Mouse (Mus musculus) kidney, postnatal 0 days (tissue): ENCODE measurements around the gene Msantd4. TPM values are rescaled to one million over a fixed set of nuclear protein-coding genes. Genes with fewer than 3 reads are reported as not detected.
"Not testable (repeated sequence)": the region's sequence is repeated elsewhere in the genome, so short reads cannot be mapped to it uniquely, and the experiment has no call there.

Source experiments
- ATAC-seq: fragments of 200-750 bp; cut with Nextera tagmentation; replicated peaks from 2 replicates; pipeline ENCODE4 v1.8.0; 2017; ENCODE audit warnings: low read depth, moderate number of reproducible peaks, moderate TSS enrichment, moderate library complexity; ENCODE audit not compliant: low FRiP score
- DNase-seq: peaks from one replicate; pipeline ENCODE4 v3.0.0-alpha.2; 2016; ENCODE audit warnings: low spot score
- H3K27ac ChIP-seq: fragments of 300-500 bp; sonication (generic); 2 replicates; pipeline ENCODE4 v1.5.1; 2014; ENCODE audit warnings: mild to moderate bottlenecking
- H3K27me3 ChIP-seq: fragments of 300-500 bp; sonication (generic); 2 replicates; pipeline ENCODE4 v1.6.1; 2014; ENCODE audit warnings: low read length, mixed read lengths; ENCODE audit not compliant: insufficient read depth
- H3K36me3 ChIP-seq: fragments of 300-500 bp; sonication (generic); 2 replicates; pipeline ENCODE4 v1.6.1; 2014; ENCODE audit warnings: low read length, mixed read lengths; ENCODE audit not compliant: insufficient read depth
- H3K4me1 ChIP-seq: fragments of 300-500 bp; sonication (generic); replicated peaks from 2 replicates; pipeline ENCODE4 v1.6.1; 2014; ENCODE audit warnings: antibody characterized with exemption, low read length, mixed read lengths; ENCODE audit not compliant: insufficient read depth
- H3K4me2 ChIP-seq: fragments of 300-500 bp; sonication (generic); 2 replicates; pipeline ENCODE4 v1.6.1; 2014; ENCODE audit warnings: mild to moderate bottlenecking, low read length, moderate library complexity, mixed read lengths
- H3K4me3 ChIP-seq: fragments of 300-500 bp; sonication (generic); replicated peaks from 2 replicates; pipeline ENCODE4 v1.5.1; 2014; ENCODE audit warnings: low read depth, low read length
- H3K9ac ChIP-seq: fragments of 300-500 bp; sonication (generic); 2 replicates; pipeline ENCODE4 v1.6.1; 2014; ENCODE audit warnings: low read depth, low read length
- H3K9me3 ChIP-seq: fragments of 300-500 bp; sonication (generic); replicated peaks from 2 replicates; pipeline ENCODE4 v1.6.1; 2016; ENCODE audit warnings: low read length, inconsistent platforms, mixed read lengths
- CTCF ChIP-seq: IDR thresholded peaks from 2 replicates; pipeline ENCODE4 v1.5.1; 2016; ENCODE audit warnings: antibody characterized with exemption, low read depth, mild to moderate bottlenecking, moderate library complexity
- WGBS: fragments of 180-500 bp; shearing (Covaris S2); extraction: QIAGEN DNeasy Blood & Tissue Kit; methylation state at CpG from one replicate; pipeline ENCODE4 v1.1.7; 2014; 5-methylcytosine and 5-hydroxymethylcytosine counted together
- microRNA-seq: library from miRNA; unstranded; fragments of <30 nt; microRNA quantifications from one replicate; pipeline ENCODE4, GENCODE M21; 2016
- polyA plus RNA-seq: library from polyadenylated mRNA; unstranded; fragments of >200 nt; fragmentation: Nextera tagmentation; extraction: Ambion mirVana; gene quantifications from 2 replicates; pipeline ENCODE4 v1.2.1, GENCODE M21; 2015

The Msantd4 gene
- polyA plus RNA-seq: 46.4 and 47.3 TPM in 2 replicates

DNA sequence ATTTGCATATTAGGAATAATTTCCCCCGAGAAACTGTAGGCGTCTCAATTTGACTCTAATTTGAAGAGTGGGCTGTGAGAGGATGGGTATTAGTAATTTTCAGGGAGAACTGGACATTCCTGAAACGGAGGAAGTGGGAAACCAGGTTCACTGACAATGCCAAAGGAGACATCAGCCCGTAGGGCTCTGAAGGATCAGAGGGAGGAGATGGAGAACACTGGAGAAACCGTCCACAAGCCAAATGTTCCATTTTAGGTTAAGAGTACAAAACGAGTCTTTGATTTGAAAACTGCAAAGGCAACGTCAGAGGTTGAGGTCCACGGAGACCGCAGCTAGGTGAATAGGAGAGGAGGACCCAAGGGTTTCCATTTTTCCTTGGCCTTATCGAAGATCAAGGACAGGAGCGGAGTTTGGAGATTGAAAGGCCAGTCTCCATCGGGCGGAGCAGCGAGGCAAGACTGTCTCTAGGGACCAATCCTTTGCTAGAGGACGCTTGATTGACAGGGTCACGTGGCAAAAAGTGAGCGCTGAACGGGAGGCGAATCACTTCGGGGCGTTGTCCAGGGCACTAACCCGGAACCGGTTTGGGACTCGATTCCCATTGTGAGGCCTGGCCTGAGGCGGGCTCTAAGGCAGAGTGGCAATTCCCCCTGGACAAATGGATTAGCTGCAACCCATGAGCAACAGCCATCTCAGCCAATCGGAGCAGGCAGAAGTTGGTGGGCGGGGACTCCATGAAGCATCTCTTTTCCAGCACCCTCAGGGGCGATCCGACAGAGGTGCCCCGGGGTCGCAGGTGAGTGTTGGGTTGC, at the start of gene Msantd4:
Msantd4 (plus strand) TSS at position 735 of the 812 bp plus-strand sequence.
- DNase-seq (peak; percentile 99), ATAC-seq (peak; percentile 100)
- Histone ChIP-seq H3K4me1 (peaks cover 3% of the 10 kb centered on the region; the same call in 1 of the 2 replicates), H3K4me3 (peak within 1 kb of the TSS; percentile 74), H3K36me3 (no peaks in the 10 kb centered on the region), H3K9ac (peak within 1 kb of the TSS; percentile 65), H3K27ac (peak within 1 kb of the TSS; percentile 77), H3K9me3 (no peaks in the 10 kb centered on the region), H3K27me3 (no peaks in the 10 kb centered on the region), H3K4me2 (peak within 1 kb of the TSS; percentile 71)
- TF ChIP-seq CTCF: no peak
- 1% methylated on average over 31 of the region's 31 CpGs for WGBS

DNA sequence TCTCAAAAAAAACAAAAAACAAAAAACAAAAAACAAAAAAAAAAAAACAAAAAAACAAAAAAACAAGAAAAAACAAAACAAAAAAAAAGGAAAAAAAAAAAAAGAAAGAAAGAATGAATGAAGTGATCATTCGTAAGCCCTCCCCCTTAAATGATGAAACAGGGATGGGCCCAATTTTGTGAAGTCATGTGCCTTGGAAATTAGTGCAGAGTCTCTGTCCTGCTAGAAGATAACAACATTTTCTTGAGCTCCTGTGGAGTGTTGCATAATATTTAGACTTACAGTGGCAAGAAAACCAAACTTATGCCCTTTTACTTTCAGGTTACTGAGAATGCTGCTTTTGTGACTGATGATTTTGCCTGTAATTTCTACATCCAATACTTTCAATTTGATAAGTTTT, 23.2 kb upstream of the Msantd4 start:
- no peak overlapping the region for H3K27ac ChIP-seq
- H3K4me2 ChIP-seq: no peak overlapping the region
- no peak for ATAC-seq
- no peaks in the 10 kb centered on the region for H3K36me3 ChIP-seq
- no peak overlapping the region for H3K4me3 ChIP-seq
- no peaks in the 10 kb centered on the region for H3K4me1 ChIP-seq
- no peak for DNase-seq
- H3K27me3 ChIP-seq: no peaks in the 10 kb centered on the region
- 89% methylated on average over 1 of the region's 1 CpGs for WGBS
- no peak for TF ChIP-seq CTCF
- H3K9ac ChIP-seq: no peak overlapping the region
- no peaks in the 10 kb centered on the region for H3K9me3 ChIP-seq

DNA sequence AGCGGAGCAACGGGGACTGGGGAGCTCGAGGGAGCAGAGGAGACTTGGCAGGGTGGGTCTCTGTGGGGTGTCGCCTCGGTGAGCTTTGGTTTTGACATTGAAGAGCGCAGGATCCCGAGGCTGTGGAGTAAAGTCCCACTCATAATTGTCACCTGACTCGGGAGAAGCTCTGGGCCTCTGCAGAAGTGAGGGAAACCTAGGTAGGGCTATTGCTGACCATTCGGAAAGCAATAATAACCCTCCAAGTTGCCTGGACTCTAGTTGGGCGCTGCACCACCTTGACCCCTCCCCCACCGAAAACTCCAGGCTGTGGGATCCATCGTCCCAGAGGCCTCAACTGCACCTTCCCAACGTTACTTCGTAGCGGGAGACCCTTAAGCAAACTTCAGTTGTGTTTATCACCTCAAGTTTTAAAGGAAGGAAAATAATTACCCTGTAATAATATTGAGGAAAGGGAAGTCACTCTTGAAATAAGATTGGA, 318 bp downstream of the Msantd4 start:
- WGBS: 0% methylated on average over 15 of the region's 15 CpGs
- Histone ChIP-seq H3K4me1 (peaks cover 3% of the 10 kb centered on the region; the same call in 1 of the 2 replicates), H3K36me3 (no peaks in the 10 kb centered on the region), H3K9me3 (no peaks in the 10 kb centered on the region), H3K27ac (peak overlapping the region; percentile 77), H3K4me2 (peak overlapping the region; percentile 71), H3K4me3 (peak overlapping the region; percentile 74), H3K9ac (peak overlapping the region; percentile 65), H3K27me3 (no peaks in the 10 kb centered on the region)
- no peak for TF ChIP-seq CTCF
- peak; percentile 50 for DNase-seq
- ATAC-seq: peak; percentile 77

DNA sequence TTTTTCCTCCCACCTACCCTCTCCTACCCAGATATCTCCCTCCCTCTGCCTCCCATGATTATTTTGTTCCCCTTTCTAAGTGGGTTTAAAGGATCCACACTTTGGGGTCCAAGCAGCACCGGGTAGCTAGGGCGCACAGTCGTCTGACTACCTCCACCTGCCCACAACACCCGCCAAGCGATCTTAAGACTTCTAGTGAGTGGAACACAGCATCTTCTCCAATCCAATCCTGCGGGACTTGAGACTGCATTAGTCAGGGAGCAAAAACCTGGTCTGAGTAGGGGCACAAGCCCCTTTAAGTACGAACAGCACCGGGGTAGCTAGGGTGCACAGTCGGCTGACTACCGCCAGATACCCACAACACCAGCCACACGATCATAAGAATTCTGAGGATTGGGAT, 24.4 kb downstream of the Msantd4 start:
- not testable (repeated sequence) for H3K4me3 ChIP-seq, H3K36me3 ChIP-seq, H3K9me3 ChIP-seq, ATAC-seq, H3K4me1 ChIP-seq, H3K27me3 ChIP-seq, H3K9ac ChIP-seq, H3K27ac ChIP-seq, DNase-seq, H3K4me2 ChIP-seq
- WGBS: 94% methylated on average over 11 of the region's 11 CpGs

Small RNA genes lying within 50 kb of the gene (microRNA-seq; reads per million reads assigned to microRNA genes)
- gene Gm23992: not detected

Other genes starting within 250 kb of the Msantd4 start
- 40.0 and 43.1 TPM in 2 replicates for gene Aasdhppt, start 67.1 kb upstream of the Msantd4 start, polyA plus RNA-seq
- gene Kbtbd3, start 66.7 kb upstream of the Msantd4 start, polyA plus RNA-seq: 8.3 and 10.5 TPM in 2 replicates